Mouse (Mus musculus) left cerebral cortex, adult 18-20 months (tissue): ENCODE measurements at regions not wholly inside any gene's neighbourhood (a gene's known extent, or its start where the extent isn't known, plus 50 kb on each side); places are given as distances from the start of the nearest gene placed in this dataset.

Source experiments
- DNase-seq, 2 experiments: peaks; one replicate each; pipeline ENCODE4 v3.0.0; 2021 to 2022; ENCODE audit warnings: low spot score in 2 of 2, mixed read lengths in 1 of 2

DNA sequence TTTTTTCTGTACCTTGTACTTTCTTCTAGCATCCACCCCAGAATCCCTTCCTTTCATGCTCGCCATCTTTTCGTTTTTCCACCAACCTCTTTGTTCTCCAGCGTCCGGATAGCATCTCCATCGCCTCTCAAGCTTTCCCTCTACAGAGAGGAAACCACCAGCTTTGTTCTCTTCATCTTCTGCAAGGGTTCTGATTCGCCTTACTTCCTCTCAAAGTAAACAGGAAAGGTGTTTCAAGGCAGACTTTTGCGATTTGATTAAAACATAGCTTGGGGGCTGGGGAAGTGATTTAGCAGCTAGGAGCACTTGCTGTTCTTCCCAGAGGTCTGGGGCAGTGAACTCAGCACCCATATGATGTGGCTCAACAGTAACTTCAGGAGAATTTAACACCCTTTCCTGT, 71.4 kb downstream of the Emp1 start:
- DNase-seq = no peak

DNA sequence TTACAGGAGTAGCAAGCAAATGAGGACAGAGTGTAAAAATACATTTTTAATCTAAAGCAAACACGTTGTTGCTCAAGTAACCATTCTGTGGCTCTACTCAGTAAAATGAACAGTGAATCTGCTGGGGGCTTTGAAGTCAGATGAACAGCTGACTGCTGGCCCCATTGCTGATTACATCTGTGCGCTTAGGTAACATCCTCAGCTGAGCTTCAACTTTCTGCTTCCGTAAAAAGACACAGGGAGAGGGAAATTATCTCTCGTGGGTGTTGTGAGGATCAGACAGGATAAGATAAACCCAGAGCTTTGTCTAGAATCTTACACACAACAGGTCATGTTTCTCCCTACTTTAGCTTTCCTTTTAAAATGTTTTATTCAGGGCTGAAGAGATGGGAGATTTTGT, 74.0 kb downstream of the Emp1 start:
- no peak for DNase-seq

DNA sequence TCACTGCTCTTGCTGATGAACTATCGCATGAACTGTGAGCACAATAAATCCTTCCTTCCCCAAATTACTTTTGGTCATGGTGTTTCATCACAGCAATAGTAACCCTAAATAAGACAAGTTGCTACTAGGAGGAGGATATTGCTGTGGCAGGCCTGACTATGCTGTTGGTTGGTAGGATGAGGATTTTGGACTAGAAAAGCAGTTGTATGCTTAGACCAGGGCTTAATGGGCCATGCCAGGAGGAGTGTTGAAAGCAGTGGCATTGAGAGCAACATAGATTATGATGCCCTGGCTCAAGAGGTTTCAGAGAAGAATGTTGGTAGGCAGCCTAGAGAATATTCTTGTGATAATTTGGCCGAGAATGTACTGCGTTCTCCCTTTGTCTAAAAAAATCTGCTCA, 75.9 kb downstream of the Emp1 start:
- no peak for DNase-seq

DNA sequence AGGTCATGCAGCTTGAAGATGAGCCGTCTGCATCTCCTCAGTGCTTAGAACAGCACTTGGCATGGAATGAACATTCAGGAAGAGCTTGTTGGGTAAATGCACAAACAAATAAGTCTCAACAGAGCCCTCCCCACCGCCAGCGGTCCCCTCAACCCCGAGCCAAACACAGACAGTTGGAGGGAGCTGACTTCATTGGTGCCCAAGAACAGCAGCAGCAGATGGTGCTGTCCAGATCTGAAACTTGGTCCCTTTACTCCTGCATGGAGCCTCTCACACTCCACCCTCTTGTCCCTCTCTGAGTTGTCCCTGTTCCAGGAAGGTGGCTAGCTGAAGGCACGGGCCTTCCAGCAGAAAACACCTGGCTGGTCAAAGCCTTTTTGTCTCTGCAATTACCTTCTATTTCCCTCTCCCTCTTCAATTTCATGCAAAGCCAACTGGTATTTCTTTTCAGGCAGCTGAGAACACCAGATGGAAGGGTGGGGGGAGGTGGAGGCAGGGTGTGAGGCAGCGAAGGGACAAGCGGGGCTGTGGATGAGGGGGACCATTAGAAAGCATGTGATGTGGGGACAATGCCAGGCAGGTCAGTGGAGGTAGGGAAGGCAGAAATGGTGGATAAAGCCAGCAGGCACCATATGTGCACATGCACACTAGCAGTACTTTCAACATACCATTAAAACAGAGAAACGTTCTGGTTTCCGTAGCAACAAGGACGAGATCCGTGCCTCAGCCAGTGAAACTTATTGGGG, 79.0 kb downstream of the Emp1 start:
- DNase-seq = peak; percentile 68 to 80

DNA sequence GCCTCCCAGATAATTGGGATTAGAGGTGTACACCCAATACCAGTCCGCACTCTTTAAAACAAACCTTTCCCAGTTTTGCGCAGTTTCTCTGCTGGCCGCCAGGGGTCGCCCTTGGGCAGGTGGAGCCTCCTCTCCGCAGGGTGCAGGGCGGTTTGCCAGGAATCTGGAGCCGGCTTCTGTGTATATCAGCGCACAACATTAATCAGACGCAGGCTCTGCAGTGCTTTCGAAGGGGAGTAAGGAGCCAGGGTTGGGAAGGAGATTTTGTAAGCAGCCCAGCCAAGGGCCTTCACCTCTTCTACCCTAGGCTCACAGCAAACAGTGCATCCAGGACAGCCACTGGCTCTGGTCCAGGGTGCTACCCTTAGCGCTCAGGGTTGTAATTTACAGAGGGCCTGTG, 82.3 kb downstream of the Emp1 start:
- peak; percentile 92 to 96 for DNase-seq

DNA sequence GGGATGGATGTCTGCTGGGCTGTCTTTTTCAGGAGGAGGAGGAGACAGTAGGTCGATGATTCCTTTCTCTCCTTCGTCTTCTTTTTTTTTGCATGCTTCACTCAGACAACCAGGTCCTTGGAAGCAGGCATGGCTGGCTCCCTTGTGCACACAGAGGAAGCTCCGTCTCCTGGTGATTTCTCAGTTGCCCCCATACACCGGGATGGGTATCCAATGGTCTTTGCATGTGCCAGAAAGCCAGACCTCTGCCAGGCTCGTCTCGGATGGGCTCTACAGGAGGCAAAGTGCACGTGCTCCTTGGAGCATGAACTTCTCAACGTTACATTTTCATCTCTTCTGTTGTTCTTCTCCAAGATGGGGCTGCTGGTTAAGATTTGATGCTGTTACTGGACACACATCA, 82.7 kb downstream of the Emp1 start:
- no peak for DNase-seq

DNA sequence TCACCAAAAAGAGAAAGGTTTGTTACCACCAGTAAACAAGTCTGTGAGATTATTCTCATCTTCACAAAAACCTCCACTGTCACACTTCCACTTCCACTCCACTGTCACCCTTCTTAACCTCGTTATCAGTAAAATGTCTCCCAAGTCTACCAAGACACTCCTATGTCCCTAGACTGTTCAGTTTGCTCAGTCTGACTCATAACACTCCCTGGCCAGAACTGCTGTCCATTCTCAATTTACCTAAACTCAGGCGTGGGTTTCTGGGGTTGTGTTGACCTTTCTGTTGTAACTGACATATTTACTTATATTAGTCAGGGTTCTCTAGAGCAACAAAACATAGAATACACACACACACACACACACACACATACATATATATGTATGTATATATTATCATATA, 85.5 kb downstream of the Emp1 start:
- DNase-seq = no peak

DNA sequence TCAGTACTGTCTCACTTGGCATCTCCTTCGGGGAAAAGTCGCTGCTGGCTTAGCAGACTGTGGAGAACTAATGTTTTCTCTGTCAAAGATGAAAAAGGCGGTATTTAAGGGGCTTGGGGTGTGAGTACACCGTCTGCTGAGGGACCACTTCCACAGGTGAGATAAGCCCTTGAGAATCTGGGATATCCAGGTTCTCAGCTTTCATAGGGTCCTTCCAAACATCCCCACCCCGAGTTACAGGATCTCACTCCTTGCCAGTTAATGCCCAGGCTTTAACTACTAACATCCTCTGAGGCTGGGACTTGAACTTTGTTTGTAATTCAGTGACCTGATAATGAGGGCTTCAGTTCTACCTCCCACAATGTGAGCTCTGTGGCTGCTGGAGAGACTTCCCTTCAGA, 86.9 kb downstream of the Emp1 start:
- no peak for DNase-seq

DNA sequence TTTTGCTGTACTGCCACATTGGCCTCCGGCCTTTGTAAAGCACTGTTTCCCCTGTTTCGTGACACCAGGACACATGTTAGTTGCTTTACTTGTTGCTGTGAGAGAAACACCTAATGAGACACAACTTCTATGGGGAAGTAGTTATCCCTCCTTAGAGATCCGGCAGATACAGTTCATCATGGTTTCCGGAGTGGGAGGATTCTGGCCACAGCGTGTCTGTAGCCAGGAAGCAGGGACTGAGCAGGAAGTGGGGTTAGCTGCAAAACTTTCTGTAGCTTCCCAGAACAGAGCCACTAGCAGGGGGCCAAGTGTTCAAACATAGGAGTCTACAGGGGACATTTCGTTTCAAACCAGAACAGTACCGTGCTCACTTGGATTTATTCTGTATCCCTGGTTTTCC, 88.2 kb downstream of the Emp1 start:
- DNase-seq = no peak

DNA sequence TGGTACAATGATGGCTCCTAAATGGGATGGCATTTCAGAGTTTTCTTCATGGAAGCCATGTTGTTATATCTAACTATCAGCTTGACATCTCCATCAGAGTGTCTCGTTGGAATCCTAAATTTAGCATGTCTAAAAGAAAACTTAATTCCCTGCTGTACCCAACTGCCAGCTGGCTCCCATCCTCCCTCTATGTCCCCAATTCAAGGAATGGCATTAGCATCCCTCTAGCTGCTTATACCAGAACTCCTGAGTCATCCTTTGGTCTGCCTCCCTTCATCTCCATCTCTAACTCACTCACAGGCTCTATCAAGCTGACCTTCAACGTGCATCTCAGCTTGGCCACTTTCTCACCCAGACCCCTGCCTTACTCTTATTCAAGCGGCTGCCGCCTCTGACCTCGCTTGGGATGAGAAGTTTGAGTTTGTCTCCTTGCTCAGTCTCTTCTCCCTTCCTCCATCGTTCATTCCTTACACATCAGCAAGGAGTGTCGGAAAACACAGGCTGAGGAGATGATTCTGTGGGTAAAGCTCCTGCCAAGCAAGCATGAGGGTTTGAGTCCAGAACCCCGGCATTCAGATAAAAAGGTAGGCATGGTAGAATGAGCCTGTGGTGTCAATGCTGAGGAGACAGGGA, 88.9 kb downstream of the Emp1 start:
- DNase-seq = no peak

DNA sequence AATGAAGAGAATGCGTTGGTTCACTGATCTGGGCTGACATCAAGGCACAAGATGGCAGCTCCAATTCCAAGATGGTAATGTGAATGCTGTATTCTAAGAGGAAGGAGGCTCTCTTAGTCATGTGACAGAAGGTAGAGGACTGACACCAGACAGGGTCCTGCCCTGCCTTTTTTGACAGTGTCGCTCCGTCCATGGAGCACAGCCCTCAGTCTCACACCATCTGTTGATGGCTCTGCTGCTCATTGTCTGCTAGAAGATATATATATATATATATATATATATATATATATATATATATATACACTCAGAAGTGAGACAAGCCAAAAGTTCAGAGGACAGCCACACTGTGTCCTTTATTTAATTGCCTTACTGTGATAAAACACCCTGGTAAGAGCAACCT, 90.7 kb downstream of the Emp1 start:
- DNase-seq = no peak

DNA sequence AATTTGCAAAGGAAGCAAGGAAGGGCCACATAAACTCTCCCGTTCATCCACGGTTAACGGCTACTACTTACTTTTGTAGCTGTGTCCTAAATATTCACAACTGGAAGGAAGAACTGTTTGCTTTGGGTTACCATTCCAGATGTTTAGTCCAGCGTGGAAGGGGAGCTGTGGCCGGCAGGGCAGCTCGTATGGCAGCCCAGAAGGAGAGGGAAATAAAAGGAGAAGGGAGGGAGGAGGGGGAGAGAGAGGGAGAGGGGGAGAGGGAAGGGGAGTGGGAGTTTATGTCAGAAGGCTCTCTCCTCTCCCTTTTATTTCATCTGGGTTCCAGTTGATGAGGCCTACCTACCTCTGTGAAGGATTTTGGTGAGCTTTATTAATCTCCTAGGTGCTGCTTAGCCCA, 110.2 kb downstream of the Emp1 start:
- DNase-seq = no peak

DNA sequence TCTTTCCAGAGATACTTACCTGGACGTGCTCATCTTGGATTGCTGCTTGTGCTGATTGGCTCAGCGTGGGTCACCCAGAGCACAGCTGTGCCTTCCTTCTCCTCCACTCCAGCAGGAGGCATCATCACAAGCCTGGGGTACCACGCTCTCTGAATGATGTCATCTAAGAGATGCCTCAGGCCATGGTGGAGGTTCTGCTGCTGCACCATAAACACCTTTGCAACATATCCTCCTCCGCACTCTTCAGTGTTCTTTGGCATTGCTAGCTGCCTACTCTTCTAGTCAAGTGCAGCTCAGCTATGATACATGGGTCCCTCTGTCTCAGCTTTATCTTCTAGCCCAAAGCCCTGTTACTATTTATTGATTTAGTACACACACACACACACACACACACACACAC, 110.8 kb downstream of the Emp1 start:
- DNase-seq = no peak

DNA sequence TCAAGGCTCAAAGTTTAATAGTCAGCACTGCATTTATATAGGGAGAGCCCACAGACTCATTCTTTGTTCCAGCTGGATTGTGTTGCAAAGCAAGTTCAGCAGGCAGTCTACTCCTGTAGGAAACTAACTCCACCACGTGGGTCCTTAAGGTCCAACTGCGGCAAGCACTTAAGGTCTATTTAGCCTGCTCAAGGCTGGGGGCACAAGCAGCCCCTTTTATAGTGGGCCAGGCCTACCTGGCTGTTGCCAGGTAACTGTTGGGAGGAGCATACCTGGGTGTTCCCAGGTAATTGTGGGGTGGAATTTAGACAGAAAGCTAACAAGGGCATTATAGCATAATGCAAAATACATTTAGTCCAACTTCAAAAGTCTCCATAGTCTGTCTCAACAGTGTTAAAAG, 126.5 kb downstream of the Emp1 start:
- no peak for DNase-seq

DNA sequence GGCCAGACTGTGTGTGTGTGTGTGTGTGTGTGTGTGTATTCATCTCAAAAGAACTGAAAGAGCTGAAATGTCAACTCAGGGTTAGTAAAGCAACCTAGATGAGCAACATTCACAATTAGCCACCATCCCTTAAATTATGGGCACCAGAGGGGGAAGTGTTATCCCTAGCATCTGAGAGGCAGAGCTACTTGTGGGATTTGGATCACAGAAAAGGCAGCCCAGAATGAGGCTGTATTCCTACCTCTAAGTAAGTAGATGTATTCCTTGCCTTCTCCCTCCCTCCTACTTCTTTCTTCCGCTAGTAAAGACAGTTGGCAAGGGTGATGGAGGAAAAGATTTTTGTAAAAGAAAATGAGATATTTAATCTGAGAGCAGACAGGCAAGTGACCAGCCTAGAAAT, 131.6 kb downstream of the Emp1 start:
- DNase-seq = no peak

DNA sequence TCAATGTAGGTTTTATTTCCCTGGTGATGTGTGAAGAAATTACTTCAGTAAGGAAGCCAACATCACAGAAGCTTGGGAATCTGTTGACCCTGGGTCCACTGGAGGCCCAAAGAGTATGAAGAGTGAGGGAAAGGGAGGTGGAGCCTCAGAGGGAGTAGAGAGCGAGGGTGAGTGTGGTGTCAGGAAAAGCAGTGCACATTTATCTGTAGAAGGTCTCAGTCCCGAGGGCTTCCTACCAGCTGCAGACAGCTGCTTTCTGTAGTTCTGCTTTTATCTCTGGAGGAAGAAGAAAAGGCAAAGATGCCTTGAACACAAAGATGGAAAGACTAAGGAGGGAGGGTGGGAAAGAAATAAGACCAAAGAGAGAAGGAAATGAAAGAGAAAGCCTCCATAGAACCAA, 133.5 kb downstream of the Emp1 start:
- DNase-seq = no peak

DNA sequence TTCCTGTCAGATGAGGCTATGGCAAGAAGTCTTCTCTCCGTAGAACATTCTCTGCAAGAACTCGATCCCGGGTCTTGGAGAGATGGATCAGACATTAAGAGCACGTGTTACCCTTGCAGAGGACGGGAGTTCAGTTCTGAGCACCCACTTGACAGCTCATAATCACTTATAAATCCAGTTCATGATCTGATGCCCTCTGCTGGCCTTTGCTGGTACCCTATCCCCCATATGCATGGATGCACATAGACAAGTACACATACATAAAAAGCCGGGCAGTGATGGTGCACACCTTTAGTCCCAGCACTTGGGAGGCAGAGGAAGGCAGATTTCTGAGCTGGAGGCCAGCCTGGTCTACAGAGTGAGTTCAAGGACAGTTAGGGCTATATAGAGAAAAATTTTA, 136.2 kb downstream of the Emp1 start:
- no peak for DNase-seq

DNA sequence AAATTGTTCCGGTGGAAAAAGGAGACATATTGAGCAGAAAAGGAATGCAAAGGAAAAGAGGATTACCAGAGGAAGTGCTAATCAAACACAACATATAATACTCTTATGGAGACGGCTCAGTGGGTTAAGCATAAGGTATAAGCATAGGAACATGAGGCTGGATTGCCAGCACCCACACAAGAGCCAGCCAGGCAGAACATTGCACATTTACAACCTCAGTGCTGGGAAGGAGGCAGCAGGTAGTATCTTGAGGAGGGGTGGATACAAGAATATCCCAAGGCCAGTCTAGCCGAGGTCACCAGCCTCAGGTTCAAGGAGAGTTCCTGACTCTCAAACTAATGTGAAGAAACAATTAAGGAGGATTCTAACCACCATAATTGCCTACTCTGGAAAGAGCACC, 138.0 kb downstream of the Emp1 start:
- peak in 1 of 2 experiments; percentile 17 for DNase-seq

DNA sequence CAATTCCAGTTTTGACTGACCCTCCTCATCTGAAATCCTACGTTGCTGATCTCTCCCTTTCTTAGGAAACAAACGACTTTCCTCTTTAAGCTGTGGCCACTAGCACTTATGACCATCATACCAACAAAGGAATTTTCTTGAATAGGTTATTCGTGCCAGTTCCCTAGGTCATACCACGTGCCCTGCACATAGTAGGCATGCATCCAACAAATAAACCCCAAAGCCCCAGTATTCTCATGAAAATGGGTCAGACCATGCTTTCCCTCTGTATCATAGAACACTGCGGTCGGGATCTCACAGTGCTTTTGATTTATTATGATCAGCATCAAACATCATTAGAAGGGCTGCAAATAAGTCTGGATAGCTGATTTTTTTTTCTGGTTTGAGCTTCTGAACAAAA, 139.4 kb downstream of the Emp1 start:
- no peak for DNase-seq

DNA sequence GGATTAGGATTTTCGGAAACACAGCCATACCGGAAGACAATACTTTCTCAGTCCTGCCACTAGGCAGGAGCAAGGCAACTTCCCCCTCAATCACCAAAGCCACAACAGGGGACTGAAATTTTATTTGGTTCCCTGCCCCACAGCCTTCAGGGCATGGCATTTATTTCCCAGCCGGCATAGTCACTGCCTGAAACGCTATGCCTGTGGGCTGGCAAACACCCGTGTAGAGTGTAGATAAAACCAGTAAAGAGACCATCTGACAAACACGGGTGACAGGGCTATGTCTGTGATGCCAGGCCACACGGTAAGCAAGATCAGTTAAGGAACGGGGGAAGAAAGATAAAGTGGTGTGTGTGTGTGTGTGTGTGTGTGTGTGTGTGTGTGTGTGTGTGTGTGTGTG, 140.1 kb downstream of the Emp1 start:
- DNase-seq = no peak

DNA sequence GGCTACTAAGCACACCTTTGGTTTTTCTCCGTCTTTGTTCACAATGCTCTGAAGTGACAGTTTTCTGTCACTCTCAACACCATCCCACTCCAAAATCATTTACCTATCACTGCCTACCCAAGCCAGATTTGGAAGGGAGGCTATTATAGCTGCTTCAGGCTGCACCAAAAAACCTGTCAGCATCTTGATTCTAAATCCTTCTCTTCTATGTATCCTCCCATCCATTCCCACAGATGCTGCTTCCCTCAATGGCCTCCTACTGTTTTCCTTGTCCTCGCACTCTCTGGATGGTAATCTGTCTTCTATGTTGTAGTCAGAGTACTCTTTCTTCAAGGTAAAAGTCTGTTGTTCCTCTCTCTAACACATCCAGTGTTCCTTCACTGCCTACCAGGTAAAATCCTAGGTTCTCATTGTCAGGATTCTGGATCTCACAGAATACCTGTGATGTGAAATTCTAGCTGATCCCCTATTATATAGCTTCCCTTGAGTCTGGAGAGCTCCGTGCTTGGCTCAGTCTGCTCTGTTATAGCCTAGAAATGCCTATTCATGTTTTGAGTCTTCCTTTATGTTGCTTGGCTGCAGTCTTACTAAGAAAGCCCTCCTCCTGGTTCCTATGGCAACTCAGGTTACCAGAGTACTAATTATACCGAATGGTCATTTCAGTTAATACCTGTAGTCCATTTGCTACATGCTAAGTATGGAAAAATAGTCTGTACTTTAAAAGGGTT, 156.5 kb downstream of the Emp1 start:
- DNase-seq = no peak

DNA sequence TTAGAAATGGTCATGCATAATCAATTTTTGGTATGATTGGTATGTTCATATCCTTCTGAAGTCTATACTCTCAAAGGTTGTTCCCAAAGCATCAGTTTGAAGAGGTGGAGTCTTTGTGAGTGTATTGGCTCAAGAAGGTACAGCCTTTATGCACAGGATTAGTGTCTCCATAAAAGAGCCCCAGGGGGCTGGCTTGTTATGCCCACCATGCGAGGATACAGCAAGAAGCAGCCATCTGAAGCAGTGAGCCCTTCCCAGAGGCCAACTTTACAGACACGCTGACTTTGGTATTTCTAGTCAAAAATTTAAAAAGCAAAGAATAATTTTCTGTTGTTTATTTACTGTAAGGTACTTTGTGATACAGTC, 157.1 kb downstream of the Emp1 start:
- DNase-seq = no peak

DNA sequence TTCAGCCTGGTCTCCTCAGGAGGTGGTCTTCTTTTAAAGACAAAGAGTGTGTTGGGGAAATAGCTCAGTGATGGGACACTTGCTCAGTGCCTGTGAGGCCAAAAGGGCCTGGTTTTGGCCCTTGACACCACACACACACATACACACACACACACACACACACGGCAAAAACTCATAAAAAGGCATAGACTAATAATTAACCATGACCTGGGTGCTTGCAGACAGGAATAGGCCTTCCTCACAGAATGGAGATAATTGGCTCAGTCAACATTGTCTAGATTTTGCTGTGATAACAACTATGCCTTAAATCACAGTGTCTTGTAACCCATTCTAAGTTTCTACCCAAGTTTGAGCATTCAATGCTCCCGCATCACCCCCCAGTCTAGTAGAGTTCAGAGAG, 158.5 kb downstream of the Emp1 start:
- DNase-seq = no peak
